Mouse (Mus musculus): ENCODE measurements around the gene Igf2r. TPM values are rescaled to one million over a fixed set of nuclear protein-coding genes. Genes with fewer than 3 reads are reported as not detected.

Gene Igf2r
- polyA plus RNA-seq, 1 experiment from 2014 or later = 35.1 TPM

DNA sequence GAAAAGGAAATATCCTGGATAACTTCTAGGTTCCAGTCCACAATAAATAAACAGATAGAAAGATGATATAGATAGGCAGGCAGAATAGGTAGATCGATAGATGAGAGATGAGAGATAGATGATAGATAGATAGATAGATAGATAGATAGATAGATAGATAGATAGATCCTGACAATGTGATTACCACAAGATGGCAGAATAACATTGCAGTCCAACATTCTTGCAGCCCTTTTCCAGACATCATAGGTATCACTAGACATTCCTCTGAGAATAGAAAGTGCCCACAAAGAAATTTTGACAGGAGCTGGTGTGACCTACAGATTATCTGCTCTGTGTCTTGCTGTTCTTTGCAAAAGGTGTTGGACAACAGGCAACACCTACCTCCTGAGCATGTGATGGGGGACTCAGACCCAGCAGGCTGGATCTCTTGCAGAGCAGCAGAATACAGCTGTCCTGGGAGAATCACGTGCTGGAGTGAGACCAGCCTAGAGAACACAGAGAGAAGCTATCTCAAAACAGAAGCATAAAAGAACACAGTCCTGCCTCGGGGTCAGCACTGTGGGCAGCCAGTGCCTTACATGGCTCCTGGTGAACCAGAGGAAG is 28.1 kb upstream of the Igf2r start:
- no peak overlapping the region for H3K4me3 ChIP-seq (replicated peaks)
- ATAC-seq (ENCODE audit: insufficient read depth, low FRiP score, low read depth) = no peak
- no peaks in the 10 kb centered on the region for H3K9me3 ChIP-seq
- peaks cover 34% of the 10 kb centered on the region for H3K4me1 ChIP-seq
- no peak overlapping the region for H3K9ac ChIP-seq
- no peaks in the 10 kb centered on the region for H3K27me3 ChIP-seq (replicated peaks)
- no peak overlapping the region for H3K4me2 ChIP-seq
- 64% methylated on average over 3 of the region's 3 CpGs for WGBS
- no peak overlapping the region for H3K27ac ChIP-seq
- H3K36me3 ChIP-seq = no peaks in the 10 kb centered on the region

DNA sequence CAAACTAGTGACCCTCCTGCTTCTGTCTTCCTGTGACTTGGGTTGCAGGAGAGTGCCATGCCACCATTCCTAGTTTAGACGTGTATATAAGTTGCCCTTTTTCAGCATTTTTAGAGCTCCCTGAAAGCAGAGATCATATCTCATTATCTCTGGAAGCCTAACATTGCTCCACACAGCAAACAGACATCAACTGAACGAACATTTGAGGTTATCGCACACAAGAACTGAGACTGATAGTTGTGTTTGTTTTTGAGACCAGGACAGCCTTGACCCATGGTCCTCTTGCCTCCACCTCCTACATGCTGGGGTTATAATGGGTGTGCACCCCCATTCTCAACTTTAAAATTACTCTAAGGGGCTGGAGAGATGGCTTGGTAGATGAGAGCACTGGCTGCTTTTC is 27.2 kb upstream of the Igf2r start:
- Histone ChIP-seq H3K4me2 (no peak overlapping the region), H3K27ac (peak overlapping the region; percentile 3; the same call in 1 of the 2 replicates), H3K4me1 (peaks cover 41% of the 10 kb centered on the region), H3K9me3 (no peaks in the 10 kb centered on the region), H3K4me3 (replicated peaks) (no peak overlapping the region), H3K27me3 (replicated peaks) (no peaks in the 10 kb centered on the region), H3K9ac (no peak overlapping the region), H3K36me3 (no peaks in the 10 kb centered on the region)
- ATAC-seq (ENCODE audit: insufficient read depth, low FRiP score, low read depth) = no peak
- WGBS = 66% methylated on average over 3 of the region's 3 CpGs

DNA sequence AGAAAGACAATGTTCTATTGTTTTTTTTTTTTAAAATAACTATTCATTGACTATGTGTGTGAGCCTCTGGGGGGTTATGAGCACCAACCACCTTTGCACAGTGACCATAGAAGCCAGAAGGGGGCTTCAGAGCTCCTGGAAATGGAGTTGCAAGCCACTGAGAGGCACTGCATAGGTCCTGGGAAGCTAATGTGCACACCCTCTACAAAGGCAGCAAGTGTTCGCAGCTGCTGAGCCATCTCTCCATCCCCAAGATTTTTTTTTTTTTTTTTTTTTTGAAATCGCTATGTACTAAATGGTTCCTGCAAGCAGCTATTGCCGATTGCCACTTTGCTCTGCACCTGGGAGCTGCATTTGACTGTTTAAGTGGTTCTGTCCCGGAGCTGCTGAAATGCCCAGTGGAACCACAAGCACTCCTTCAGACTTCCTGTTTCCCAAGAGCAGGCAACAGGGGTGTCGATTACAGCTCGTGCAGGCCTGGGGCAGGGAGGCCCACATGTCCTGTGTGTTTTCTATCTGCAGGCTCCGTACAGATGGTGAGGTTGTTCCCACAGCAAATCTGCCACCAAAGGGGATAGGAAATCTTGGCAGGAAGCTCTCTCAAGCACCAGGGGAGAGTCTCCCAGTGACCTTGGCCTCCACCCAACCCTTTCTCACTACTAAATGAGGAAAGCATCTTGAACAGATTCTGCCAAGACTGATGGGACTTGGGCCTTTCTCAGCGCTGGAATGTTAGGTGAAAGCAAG is 24.4 kb upstream of the Igf2r start:
- H3K4me1 ChIP-seq = peaks cover 62% of the 10 kb centered on the region
- 35% methylated on average over 8 of the region's 8 CpGs for WGBS
- no peak overlapping the region for H3K4me2 ChIP-seq
- H3K4me3 ChIP-seq (replicated peaks) = no peak overlapping the region
- ATAC-seq (ENCODE audit: insufficient read depth, low FRiP score, low read depth) = no peak
- no peaks in the 10 kb centered on the region for H3K9me3 ChIP-seq
- no peak overlapping the region for H3K9ac ChIP-seq
- peak overlapping the region; percentile 84 for H3K27ac ChIP-seq
- H3K36me3 ChIP-seq = no peaks in the 10 kb centered on the region
- no peaks in the 10 kb centered on the region for H3K27me3 ChIP-seq (replicated peaks)

DNA sequence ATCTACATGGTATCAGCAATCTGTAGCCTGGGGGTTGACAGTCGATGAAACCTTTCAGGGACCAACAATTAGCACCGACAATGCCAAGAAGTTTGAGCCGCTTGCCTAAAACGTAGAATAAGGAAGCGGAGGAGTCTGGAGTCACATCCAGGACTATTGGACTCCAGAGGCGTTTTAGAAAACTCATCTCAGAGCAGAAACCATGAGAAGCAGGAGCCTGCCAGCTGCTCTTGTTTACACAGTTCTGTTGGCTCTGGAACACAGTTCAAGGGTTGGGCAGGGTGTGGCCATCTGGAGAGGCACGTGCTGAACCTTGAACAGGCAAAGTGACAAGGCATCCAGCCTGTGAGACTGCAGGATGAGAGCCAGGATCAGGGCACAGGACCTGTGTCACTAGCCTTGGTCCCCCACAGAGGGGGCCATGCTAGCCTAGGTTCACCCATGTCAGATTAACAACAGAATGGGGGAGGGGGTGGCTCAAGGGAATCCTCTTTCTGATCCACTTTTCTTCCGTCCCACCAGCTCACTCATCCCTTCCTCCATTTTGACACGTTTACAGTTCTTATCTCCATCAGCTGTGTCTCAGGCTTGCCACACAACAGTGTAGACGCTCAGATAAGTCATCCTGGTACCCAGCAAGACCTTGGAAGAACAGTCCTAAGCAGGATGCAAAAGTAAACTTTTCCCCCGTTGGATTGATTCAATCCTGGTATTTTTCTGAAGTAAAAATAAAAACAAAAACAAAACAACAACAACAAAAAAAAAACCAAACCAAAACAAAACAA is 23.1 kb upstream of the Igf2r start:
- H3K27me3 ChIP-seq (replicated peaks) = no peaks in the 10 kb centered on the region
- no peaks in the 10 kb centered on the region for H3K9me3 ChIP-seq
- no peak overlapping the region for H3K4me2 ChIP-seq
- H3K36me3 ChIP-seq = peaks cover 5% of the 10 kb centered on the region
- no peak overlapping the region for H3K9ac ChIP-seq
- ATAC-seq (ENCODE audit: insufficient read depth, low FRiP score, low read depth) = peak; percentile 80
- H3K4me1 ChIP-seq = peaks cover 57% of the 10 kb centered on the region
- no peak overlapping the region for H3K4me3 ChIP-seq (replicated peaks)
- 42% methylated on average over 11 of the region's 11 CpGs for WGBS
- peak overlapping the region; percentile 84 for H3K27ac ChIP-seq

DNA sequence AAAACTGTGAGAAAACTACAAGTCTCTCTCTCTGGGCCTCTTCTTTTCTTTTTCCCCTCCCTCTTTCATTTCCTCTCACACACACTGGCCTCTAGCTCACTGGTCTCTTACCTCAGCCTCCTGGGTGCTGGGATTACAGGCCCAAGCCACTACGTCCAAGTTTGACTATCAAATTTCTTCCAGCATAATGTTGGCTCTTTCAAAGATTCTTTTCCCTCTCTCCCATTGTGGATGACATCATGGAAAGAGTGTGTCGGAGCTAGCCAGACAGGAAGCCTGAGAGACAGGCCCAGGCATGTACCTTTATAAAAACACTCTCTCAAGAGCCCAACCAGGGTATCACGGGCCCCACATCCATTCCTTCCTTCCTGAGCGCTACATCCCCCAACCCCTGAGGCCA is 22.0 kb upstream of the Igf2r start:
- ATAC-seq (ENCODE audit: insufficient read depth, low FRiP score, low read depth) = no peak
- Histone ChIP-seq H3K9me3 (no peaks in the 10 kb centered on the region), H3K27ac (peak overlapping the region; percentile 93), H3K4me3 (replicated peaks) (no peak overlapping the region), H3K4me1 (peaks cover 56% of the 10 kb centered on the region), H3K36me3 (peaks cover 5% of the 10 kb centered on the region), H3K9ac (no peak overlapping the region), H3K4me2 (no peak overlapping the region), H3K27me3 (replicated peaks) (no peaks in the 10 kb centered on the region)
- 31% methylated on average over 4 of the region's 4 CpGs for WGBS

DNA sequence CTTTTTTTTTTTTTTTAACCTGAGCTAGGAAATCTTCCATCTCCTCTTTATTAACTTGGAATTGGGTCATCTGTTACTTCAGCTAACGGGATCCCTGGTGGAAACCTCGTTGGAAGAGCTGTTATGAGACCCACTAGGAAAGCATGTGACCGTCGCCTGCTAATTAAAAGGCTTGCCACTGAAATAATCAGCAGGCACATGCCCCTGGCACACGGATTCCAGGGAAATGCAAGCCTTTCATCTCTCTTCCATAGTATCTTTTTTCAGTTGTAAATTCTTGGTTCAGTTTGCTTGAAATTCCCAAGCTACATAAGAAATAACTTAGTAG is 21.6 kb upstream of the Igf2r start:
- Histone ChIP-seq H3K4me2 (no peak overlapping the region), H3K9ac (no peak overlapping the region), H3K4me1 (peaks cover 56% of the 10 kb centered on the region), H3K9me3 (no peaks in the 10 kb centered on the region), H3K27me3 (replicated peaks) (no peaks in the 10 kb centered on the region), H3K4me3 (replicated peaks) (no peak overlapping the region), H3K27ac (peak overlapping the region; percentile 93), H3K36me3 (peaks cover 5% of the 10 kb centered on the region)
- no peak for ATAC-seq (ENCODE audit: insufficient read depth, low FRiP score, low read depth)
- 32% methylated on average over 5 of the region's 5 CpGs for WGBS

DNA sequence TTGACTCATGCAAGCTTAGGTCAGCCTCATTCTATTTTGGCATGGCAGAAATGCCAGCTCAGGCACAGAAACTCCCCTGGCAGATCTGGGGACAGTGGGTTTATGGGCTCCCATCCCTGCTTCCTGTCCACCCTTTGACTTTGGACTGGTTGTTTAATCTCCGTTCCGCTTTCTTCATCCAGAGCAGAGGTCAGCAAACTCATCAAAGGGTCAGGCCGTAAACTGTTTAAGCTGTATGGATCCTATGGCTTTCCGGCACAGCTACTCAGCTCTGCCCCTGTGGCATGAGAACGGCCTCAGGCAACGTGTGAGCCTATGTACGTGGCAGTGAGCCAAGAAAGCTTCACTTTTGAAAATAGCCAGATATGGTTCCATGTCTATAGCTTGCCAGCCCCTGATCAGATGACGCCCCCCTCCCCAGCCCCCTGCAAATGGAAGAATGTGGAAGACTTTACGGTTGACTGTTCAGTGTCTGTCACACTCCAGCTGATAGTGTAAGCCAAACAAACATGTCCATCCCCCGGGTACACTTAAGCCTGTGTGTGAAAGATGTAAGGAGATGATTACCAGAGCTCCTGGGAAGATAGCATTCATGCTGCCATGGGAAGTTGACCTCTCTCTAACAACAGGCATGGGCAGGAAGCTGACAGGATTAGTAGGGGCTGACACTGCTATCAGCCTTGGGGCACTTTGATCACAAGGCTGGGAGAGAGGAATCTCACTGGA is 21.1 kb upstream of the Igf2r start:
- Histone ChIP-seq H3K4me1 (peaks cover 53% of the 10 kb centered on the region), H3K36me3 (peaks cover 5% of the 10 kb centered on the region), H3K27ac (peak overlapping the region; percentile 93), H3K9ac (no peak overlapping the region), H3K4me3 (replicated peaks) (no peak overlapping the region), H3K9me3 (no peaks in the 10 kb centered on the region), H3K4me2 (peak overlapping the region; percentile 17; the same call in 1 of the 2 replicates), H3K27me3 (replicated peaks) (no peaks in the 10 kb centered on the region)
- ATAC-seq (ENCODE audit: insufficient read depth, low FRiP score, low read depth) = peak; percentile 84
- 7% methylated on average over 10 of the region's 10 CpGs for WGBS

DNA sequence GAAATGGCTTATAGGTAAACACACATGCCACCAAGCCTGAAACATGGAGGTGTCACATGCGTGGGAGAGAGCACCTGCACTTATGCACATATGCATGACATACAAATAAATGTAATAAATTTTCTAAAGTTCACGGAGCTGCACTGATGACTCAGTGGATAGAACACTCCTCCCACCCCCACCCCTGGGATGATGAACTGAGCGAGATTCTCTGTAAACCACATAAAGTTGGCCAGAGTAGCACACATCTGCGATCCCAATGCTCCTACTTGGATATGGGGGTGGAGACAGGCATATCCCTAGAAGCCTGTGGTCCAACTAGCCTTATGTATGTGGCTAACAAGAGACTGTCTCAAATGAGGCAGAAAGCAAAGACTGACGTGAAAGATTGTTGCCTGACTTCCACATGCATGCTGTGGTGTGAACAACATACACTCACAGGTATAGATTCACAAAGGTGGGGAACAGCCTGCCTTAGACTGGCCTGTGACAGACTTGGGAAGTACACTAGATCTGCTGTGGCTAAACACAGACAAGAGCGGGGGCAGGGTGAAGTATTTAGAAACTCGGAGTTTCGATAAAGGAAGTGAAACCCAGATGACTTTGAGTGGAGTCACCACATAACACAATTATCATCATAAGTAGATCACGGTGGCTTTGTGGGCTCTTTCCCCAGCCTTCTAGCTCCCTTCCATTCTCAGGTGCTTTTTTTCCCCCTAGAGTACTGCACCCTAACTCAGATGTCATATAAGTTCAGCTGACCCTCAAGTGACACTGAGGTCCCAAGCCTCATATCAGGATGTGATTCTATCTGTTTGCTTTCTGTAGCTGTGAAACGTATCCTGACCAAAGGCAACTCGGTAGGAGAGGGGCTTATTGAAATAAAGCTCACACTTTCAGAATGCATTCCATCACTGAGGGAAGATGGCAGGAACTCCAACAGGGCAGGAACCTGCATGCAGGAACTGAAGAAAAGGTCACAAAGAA is 13.7 kb upstream of the Igf2r start:
- Histone ChIP-seq H3K4me2 (no peak overlapping the region), H3K9ac (no peak overlapping the region), H3K9me3 (no peaks in the 10 kb centered on the region), H3K4me3 (replicated peaks) (no peak overlapping the region), H3K36me3 (peaks cover 5% of the 10 kb centered on the region), H3K4me1 (peaks cover 46% of the 10 kb centered on the region), H3K27me3 (replicated peaks) (no peaks in the 10 kb centered on the region), H3K27ac (peak overlapping the region; percentile 80)
- no peak; the same call in 1 of the 2 replicates for ATAC-seq (ENCODE audit: insufficient read depth, low FRiP score, low read depth)
- 38% methylated on average over 11 of the region's 11 CpGs for WGBS

DNA sequence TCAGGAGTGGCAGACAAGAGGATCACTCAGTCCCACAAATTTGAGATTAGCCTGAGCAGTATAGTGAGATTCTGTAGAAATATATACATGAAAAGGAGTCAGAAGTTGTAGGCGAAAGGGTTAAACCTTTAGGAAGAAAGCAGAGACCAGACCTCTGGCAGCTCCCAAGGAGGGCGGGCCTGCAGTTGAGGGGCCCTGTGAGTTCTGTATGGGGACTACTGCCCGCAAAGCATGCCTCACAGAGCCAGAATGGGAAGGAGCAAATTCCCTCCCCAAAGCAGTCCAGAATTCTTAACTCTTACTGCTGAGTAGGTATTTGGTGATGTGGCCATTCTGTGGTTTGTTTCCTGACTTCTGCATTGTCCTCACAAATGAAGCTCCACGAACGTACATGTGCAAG is 11.6 kb upstream of the Igf2r start:
- Histone ChIP-seq H3K4me2 (peak overlapping the region; percentile 38), H3K4me3 (replicated peaks) (no peak overlapping the region), H3K27ac (peak overlapping the region; percentile 91), H3K9me3 (no peaks in the 10 kb centered on the region), H3K36me3 (peaks cover 4% of the 10 kb centered on the region; the same call in 1 of the 2 replicates), H3K4me1 (peaks cover 46% of the 10 kb centered on the region), H3K27me3 (replicated peaks) (no peaks in the 10 kb centered on the region), H3K9ac (no peak overlapping the region)
- 8% methylated on average over 5 of the region's 5 CpGs for WGBS
- ATAC-seq (ENCODE audit: insufficient read depth, low FRiP score, low read depth) = peak; percentile 81

DNA sequence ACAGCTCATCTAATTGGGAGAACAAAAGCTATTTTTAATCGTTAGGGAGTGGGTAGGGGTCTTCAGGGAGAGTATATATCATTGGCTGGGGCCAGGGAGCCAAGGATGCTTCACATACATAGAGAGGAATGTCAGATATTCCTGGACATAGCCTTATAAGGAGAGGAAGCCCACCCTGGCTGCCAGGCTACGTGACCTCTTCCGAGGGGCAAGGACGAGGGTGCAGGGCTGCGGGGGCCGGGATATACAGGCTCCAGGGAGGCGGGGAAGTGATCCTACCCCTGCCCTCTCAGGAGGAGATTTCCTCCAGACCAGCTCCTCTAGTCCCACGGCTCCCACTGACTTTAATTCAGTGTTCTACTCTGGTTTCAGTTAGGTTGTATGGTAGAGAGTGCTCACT is 10.7 kb upstream of the Igf2r start:
- peaks cover 46% of the 10 kb centered on the region for H3K4me1 ChIP-seq
- no peaks in the 10 kb centered on the region for H3K9me3 ChIP-seq
- H3K4me3 ChIP-seq (replicated peaks) = no peak overlapping the region
- WGBS = 15% methylated on average over 8 of the region's 8 CpGs
- no peak overlapping the region for H3K9ac ChIP-seq
- 0 out of 2 replicates have a peak overlapping the region, but pooled peaks have one; percentile 13 for H3K4me2 ChIP-seq
- no peaks in the 10 kb centered on the region for H3K27me3 ChIP-seq (replicated peaks)
- H3K36me3 ChIP-seq = peaks cover 4% of the 10 kb centered on the region; the same call in 1 of the 2 replicates
- ATAC-seq (ENCODE audit: insufficient read depth, low FRiP score, low read depth) = peak; percentile 48
- peak overlapping the region; percentile 91 for H3K27ac ChIP-seq

DNA sequence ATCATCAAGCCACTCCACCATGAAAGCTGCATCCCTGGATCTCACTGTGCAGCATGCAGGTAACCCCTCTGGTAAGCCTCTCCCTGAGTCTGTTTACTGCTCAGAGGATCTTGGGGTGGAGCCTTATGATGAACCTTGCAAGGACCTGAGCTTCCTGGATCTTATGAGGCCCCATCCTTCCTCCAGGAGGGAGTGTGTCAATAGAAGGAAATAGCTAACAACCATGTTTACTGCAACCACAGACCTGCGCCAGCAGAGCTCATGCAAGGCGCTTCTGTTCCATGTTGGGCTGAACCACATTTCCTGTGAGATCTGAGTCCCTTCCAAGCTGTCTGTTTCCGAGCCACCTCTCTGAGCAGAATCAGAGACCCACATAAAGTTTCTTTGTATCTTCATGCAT is 10.0 kb upstream of the Igf2r start:
- Histone ChIP-seq H3K4me3 (replicated peaks) (no peak overlapping the region), H3K36me3 (0 out of 2 replicates have a peak, but pooled peaks cover 4% of the 10 kb centered on the region), H3K9me3 (no peaks in the 10 kb centered on the region), H3K4me1 (peaks cover 46% of the 10 kb centered on the region), H3K27me3 (replicated peaks) (no peaks in the 10 kb centered on the region), H3K4me2 (no peak overlapping the region), H3K9ac (no peak overlapping the region), H3K27ac (peak overlapping the region; percentile 91)
- ATAC-seq (ENCODE audit: insufficient read depth, low FRiP score, low read depth) = no peak
- 41% methylated on average over 3 of the region's 3 CpGs for WGBS

Measured in stomach, embryonic 15.5 days (tissue).